Mouse (Mus musculus) WW6 (cell line): ENCODE measurements around the gene Emsy.

Experiments used
- DNase-seq: peaks from one replicate; pipeline ENCODE4 v3.0.0-alpha.2; 2013; ENCODE audit warnings: low read depth, low spot score

Gene Emsy

GRCm38 (mm10) chr7:98577461-98577860 is 79.1 kb downstream of the Emsy start:
- DNase-seq, result no peak

- no peak for DNase-seq
These were observed 80.8 kb downstream of the Emsy start for GRCm38 (mm10) chr7:98575651-98576239.

DNA sequence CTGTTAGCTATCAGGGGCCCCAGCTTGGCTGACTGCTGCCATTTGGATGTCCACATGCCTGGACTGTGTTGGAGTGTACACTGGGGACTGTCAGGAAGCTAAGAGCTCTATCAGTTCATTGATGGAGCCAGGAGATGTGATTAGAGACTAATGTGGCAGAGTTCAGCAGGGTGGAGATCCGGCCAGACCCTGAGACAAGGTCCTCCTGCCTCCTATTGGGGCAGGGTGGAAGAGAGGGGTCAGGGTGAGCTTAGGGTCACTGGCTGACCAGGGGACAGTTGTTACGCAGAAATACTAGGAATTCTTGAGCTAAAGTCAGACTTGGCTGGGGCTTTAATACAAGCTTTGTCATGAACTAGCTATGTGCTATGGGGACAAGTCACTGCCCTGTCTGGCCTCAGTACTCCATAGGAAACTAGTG is 81.8 kb downstream of the Emsy start:
- DNase-seq, result no peak

GRCm38 (mm10) chr7:98574271-98574670 is 82.3 kb downstream of the Emsy start:
- DNase-seq, result no peak

GRCm38 (mm10) chr7:98573231-98573781 is 83.3 kb downstream of the Emsy start:
- no peak for DNase-seq

GRCm38 (mm10) chr7:98572223-98572868 is 84.2 kb downstream of the Emsy start:
- no peak for DNase-seq

- DNase-seq, result no peak
These were observed 85.6 kb downstream of the Emsy start for GRCm38 (mm10) chr7:98570824-98571505.

DNA sequence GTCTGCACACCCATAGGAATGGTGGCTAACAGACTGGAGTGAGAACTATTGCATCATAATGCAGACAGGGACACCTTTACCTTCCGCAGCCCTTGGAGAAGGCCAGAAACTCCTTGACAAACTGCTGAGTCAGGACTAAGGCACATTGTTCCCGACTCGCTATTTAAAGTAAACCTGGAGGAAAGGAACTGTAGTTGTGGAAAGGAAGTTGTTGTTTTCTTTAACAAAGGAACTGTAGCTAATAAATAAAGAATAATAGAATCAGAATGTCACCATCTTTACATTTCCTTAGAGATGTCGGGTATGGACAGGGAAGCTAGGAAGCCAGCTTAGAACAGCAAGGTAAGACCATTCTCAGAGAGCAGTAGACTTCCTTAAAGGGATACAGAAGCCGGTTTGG is 89.5 kb downstream of the Emsy start:
- no peak for DNase-seq

GRCm38 (mm10) chr7:98564607-98565364 is 91.8 kb downstream of the Emsy start:
- DNase-seq, result no peak

DNA sequence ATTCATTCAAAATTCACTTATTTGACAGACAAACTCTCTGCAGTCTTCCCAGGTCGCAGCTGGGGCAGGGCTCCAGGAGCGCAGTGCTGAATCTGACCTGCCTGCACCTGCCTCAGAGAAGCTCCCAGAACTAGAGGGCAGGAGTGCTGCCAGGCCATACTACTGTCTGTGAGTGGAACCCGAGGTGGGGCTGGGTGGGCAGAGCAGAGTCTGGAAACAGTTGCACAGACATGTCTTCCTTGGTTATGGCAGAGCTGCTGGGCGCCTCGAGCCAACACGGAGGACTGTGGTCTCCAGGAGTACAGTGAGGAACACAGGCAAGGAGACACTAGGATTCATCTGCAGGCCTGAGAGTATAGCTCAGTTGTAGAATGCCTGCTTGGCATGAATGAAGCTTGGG is 92.6 kb downstream of the Emsy start:
- DNase-seq, result no peak

- no peak for DNase-seq
These were observed 93.6 kb downstream of the Emsy start for GRCm38 (mm10) chr7:98562966-98563365.

DNA sequence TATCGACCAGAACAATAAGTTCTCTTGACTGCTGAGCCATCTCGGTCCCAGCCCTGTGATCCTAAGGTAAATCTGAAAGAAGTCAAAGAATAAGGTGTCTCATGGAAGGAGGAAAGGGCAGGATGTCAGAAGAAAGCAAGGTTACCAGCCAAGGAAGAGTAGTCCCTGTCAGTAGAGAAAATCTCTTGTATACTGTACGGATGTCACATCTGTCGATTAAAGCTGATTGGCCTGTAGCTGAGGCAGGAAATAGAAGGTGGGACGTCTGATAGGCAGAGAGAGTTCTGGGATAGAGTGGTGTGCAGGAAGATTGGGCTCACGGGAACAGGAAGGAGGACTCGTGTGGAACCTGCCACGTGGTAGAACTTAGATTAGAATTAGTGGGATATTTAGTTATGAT is 94.4 kb downstream of the Emsy start:
- no peak for DNase-seq

- DNase-seq, result no peak
These were observed 94.9 kb downstream of the Emsy start for GRCm38 (mm10) chr7:98561556-98562164.

DNA sequence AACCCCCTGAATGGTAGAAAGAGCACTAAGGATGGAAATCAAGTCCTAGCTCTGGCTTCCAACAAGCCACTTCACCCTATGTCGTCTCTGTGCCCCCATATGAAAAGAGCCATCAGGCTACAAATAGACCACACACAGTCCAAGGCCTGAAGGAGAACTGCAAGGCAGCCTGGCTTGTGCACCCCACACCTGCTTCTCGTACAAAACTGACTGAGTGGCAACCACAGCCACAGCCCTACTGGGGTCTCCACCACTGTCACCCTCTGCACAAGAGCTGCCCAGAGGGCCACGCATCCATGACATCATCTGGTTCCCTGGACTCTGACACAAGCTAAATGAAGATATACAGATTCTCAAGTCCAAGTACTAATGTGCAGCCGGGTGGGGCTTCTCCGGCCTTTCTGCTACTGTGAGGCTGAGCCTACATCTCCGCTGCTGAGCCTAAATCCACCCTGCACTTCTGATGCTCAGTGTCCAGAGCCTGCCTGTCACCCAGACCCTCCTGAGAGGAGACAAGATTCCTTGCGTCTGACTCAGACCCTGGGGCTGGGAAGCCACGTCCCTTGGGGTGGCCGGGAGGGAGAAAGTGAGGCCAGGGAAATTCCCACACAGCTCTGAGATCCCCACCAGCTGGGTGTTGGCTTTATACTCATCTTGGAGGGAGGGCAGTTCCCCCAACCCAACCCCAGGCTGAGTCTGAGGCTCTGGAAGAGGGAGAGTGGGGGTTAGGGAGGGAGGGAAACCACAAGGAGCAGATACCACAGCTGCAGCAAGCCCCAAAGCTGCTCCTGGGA is 98.3 kb downstream of the Emsy start:
- DNase-seq, result no peak

DNA sequence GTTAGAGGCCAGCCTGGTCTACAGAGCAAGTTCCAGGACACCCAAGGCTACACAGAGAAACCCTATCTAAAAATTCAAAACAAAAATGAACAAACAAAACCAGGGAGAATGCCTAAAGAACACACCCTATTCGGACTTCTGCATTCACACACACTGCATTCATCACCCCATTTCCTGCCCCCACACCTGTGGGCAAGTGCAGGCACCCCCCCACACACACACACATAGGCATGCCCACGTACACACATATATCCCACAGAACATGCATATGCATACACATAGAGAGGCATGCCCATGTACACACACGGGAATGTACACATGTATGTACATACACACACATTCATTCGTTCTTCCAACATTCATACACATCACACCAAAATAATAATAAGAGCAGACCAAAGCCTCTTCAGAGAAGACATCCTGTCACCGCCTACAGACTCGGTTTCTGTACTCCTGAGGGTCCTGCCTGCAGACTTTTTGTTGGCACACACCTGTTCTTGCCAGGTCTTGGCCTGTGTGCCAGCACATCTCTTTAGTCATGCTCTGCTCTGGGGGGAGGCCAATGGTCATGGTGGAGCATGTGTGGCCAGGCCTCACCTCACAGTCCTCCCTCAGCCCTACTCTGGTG is 99.7 kb downstream of the Emsy start:
- no peak for DNase-seq

DNA sequence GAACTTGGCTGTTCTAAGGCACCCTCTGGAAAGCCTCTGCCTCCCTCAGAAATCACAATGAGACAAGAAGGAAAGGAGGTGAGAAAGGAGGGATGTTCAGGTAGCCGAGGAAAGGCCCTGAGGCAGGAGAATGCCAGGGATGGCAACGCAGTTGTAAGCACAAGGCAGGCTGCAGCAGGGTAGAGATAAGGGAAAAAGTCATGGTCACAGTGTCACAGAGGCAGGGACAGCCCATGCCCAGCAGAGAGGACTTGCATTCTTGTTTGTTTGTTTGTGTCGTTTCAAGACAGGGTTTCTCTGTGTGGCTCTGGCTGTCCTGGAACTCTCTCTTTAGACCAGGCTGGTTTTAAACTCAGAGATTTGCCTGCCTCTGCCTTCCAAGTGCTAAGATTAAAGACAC is 105.5 kb downstream of the Emsy start:
- no peak for DNase-seq

GRCm38 (mm10) chr7:98550596-98550995 is 106.0 kb downstream of the Emsy start:
- DNase-seq, result no peak

- DNase-seq, result no peak
These were observed 107.7 kb downstream of the Emsy start for GRCm38 (mm10) chr7:98548839-98549238.

GRCm38 (mm10) chr7:98544556-98544955 is 112.0 kb downstream of the Emsy start:
- no peak for DNase-seq

DNA sequence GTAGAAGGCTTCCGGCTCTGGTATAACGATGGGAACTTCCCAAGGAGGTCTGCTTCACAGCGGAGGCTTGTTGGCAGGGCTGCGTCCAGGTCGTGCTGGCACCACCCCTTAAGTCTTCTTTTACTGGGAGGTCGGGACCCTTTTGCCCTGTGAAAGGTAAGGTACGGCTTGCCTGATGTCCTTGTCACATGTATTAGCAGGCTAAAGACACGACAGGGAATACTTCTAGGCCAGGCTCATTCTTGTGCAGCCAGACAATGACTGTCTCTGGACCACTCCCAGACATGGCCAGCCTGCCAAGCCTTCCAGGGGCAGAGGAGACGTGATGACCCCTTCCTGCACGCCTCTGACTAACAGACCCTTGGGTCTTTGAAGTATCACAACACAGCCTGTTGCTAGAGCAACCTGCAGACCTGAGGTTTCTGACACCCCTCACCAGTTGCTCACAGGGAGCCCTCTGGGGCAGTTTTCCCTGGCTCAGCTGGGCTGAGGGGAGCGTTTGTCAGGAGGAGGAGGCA is 112.7 kb downstream of the Emsy start:
- no peak for DNase-seq
